Mouse (Mus musculus) heart, postnatal 36 days (tissue): ENCODE data around the gene Gm12166. TPM values are rescaled to one million over a fixed set of nuclear protein-coding genes. Genes with fewer than 3 reads are reported as not detected.
A peak's percentile ranks its signal among the peaks of the same experiment; 100 is the strongest.

Source experiments
- DNase-seq, 2 experiments: peaks; one replicate each; pipeline ENCODE4 v3.0.0; 2021 to 2022
- intact Hi-C: fragments of 180-260 bp; cut with DNase I; formaldehyde crosslinking; loops from one replicate; pipeline ENCODE4 v1.15.1; 2025
- microRNA-seq, 2 experiments: library from miRNA; unstranded; fragments of <30 nt; microRNA quantifications; one replicate each; pipeline ENCODE4 v1.2.0; 2021; ENCODE audit warnings: borderline number of aligned reads in 2 of 2
- total RNA-seq, 2 experiments: library from RNA; stranded (reverse); gene quantifications; 2 replicates each; pipeline ENCODE4 v1.2.3; 2021

Gene Gm12166
- total RNA-seq, 2 experiments from 2014 or later = 1.3 to 1.9 TPM

- intact Hi-C loops = no loop called here
- DNase-seq = no peak
Measured at GRCm38 (mm10) chr11:46025962-46026392, 26.1 kb downstream of the Gm12166 start.

GRCm38 (mm10) chr11:46022983-46023382 is 29.1 kb downstream of the Gm12166 start:
- intact Hi-C loops = no loop called here
- DNase-seq = no peak

GRCm38 (mm10) chr11:46021850-46022249 is 30.3 kb downstream of the Gm12166 start:
- DNase-seq = no peak
- intact Hi-C loops = no loop called here

GRCm38 (mm10) chr11:46020246-46020645 is 31.9 kb downstream of the Gm12166 start:
- DNase-seq = no peak
- intact Hi-C loops = no loop called here

- DNase-seq = peak; percentile 73 to 83
- intact Hi-C loops = loop anchor here (2.0 to 5.0 kb wide), 2 partner anchors 36 to 199 kb away; partner anchors contain the start of gene Gm12166
Measured at GRCm38 (mm10) chr11:46016061-46016460, 36.1 kb downstream of the Gm12166 start.

Small RNA genes within 50 kb of the gene (microRNA-seq; reads per million reads assigned to microRNA genes)
- gene Mir8100 = 0 to 0.72 reads per million in 2 experiments

Other genes starting within 250 kb of the Gm12166 start
- 10 to 100 TPM; 43.2 to 43.7 TPM for gene Clint1, start 200.3 kb downstream of the Gm12166 start, total RNA-seq
- 1 to 10 TPM; 3.8 to 4.0 TPM for gene Lsm11, start 107.4 kb downstream of the Gm12166 start, total RNA-seq
- 1 to 10 TPM; 5.4 TPM for gene Thg1l, start 96.8 kb downstream of the Gm12166 start, total RNA-seq
- under 1 TPM; 0.14 to 0.17 TPM for gene Sox30, start 72.0 kb downstream of the Gm12166 start, total RNA-seq
- gene Adam19, start 3.7 kb upstream of the Gm12166 start, total RNA-seq = 10 to 100 TPM; 21.2 to 49.2 TPM
- under 1 TPM; 0.08 to 0.11 TPM for gene Nipal4, start 114.2 kb upstream of the Gm12166 start, total RNA-seq
- not detected for gene Fndc9, start 183.2 kb upstream of the Gm12166 start, total RNA-seq